Mouse (Mus musculus) mouse trophoblast stem cell (cell line): ENCODE data around the gene Tbc1d30.
"Not testable (repeated sequence)": the region's sequence is repeated elsewhere in the genome, so short reads cannot be mapped to it uniquely, and the experiment has no call there.

Experiments used
- in situ Hi-C, 2 experiments: fragments of 300-500 bp; cut with MseI, MboI; formaldehyde crosslinking; loops; 2 replicates in 1 of 2; 3 replicates in 1 of 2; pipeline ENCODE4 v1.15.1; 2025

Gene Tbc1d30

GRCm38 (mm10) chr10:121365781-121366272 lies 14.7 kb upstream of the Tbc1d30 start:
- in situ Hi-C loops = no loop called here

GRCm38 (mm10) chr10:121364801-121365564 lies 13.9 kb upstream of the Tbc1d30 start, which contains the start of gene Gns:
Gene Gns, plus strand, starts transcription at chr10:121365090.
- in situ Hi-C loops = no loop called here

- in situ Hi-C loops = no loop called here
These were observed 13.2 kb upstream of the Tbc1d30 start for GRCm38 (mm10) chr10:121364306-121364705.

GRCm38 (mm10) chr10:121363201-121363600 lies 12.1 kb upstream of the Tbc1d30 start:
- in situ Hi-C loops = no loop called here

GRCm38 (mm10) chr10:121360358-121360757 lies 9.3 kb upstream of the Tbc1d30 start:
- in situ Hi-C loops = no loop called here

GRCm38 (mm10) chr10:121351692-121352290 lies 713 bp upstream of the Tbc1d30 start:
- in situ Hi-C loops = no loop called here

- in situ Hi-C loops = no loop called here
These were observed 567 bp downstream of the Tbc1d30 start for GRCm38 (mm10) chr10:121350357-121351065.

GRCm38 (mm10) chr10:121349244-121349643 lies 1.8 kb downstream of the Tbc1d30 start:
- in situ Hi-C loops = no loop called here

GRCm38 (mm10) chr10:121343867-121344266 lies 7.2 kb downstream of the Tbc1d30 start:
- in situ Hi-C loops = no loop called here

GRCm38 (mm10) chr10:121342260-121342659 lies 8.8 kb downstream of the Tbc1d30 start:
- in situ Hi-C loops = no loop called here

GRCm38 (mm10) chr10:121340754-121341593 lies 10.1 kb downstream of the Tbc1d30 start:
- in situ Hi-C loops = no loop called here

GRCm38 (mm10) chr10:121336536-121336935 lies 14.5 kb downstream of the Tbc1d30 start:
- in situ Hi-C loops = not testable (repeated sequence)

GRCm38 (mm10) chr10:121334576-121334975 lies 16.5 kb downstream of the Tbc1d30 start:
- in situ Hi-C loops = no loop called here

- in situ Hi-C loops = no loop called here
These were observed 20.1 kb downstream of the Tbc1d30 start for GRCm38 (mm10) chr10:121330940-121331339.

- in situ Hi-C loops = no loop called here
These were observed 21.5 kb downstream of the Tbc1d30 start for GRCm38 (mm10) chr10:121329586-121329985.

GRCm38 (mm10) chr10:121326167-121326566 lies 24.9 kb downstream of the Tbc1d30 start:
- in situ Hi-C loops = no loop called here

GRCm38 (mm10) chr10:121323493-121323892 lies 27.6 kb downstream of the Tbc1d30 start:
- in situ Hi-C loops = no loop called here

- in situ Hi-C loops = no loop called here
These were observed 32.6 kb downstream of the Tbc1d30 start for GRCm38 (mm10) chr10:121318397-121318950.

GRCm38 (mm10) chr10:121316361-121316760 lies 34.7 kb downstream of the Tbc1d30 start:
- in situ Hi-C loops = no loop called here

- in situ Hi-C loops = no loop called here
These were observed 35.5 kb downstream of the Tbc1d30 start for GRCm38 (mm10) chr10:121315321-121316283.
